In the genomic region with DNA sequence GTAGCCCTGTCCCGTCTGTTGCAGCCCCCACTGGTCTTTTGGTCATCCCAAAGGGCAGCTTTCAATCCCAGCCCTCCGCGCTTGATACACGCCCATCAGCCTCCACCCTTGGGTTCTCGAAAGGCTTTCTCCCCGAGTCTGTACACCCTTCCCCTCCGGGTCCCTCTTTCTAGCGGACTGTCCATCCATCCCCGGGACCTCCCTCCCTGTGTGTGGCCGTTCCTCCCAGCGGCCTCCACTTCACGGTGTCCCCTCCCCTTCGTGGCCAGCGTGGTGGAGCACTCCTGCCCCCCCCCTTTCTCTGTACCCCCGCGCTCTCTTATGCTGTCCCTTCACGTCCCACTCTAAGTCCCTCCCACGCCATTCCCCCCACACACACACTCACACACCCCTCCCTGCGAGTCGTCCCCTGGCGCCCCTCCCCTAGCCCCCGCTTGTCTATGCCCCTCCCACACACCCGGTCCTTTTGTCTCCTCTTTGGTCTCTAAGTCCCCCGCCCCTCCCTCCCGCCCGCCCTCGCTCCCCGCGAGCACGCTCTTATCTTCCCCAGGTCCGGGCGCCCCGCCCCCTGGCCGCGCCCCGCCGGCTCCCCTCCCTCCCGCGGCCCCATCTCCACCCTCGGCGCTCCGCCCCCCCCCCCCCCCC, we compare ENCODE assay signal across 8 mouse cellular contexts. TPM values are rescaled to one million over a fixed set of nuclear protein-coding genes. Genes with fewer than 3 reads are reported as not detected.
DNase-seq lines count a peak whose midpoint lies in the region; ATAC-seq and TF ChIP-seq lines count a peak whose summit lies in the region.

No protein-coding gene starts in this region.

- H3K27me3 ChIP-seq in embryonic facial prominence, embryonic 11.5 days (ENCODE audit: control insufficient read depth, insufficient read depth, low read length): no peaks in the 10 kb centered on the region; the same call in 1 of the 2 replicates
- H3K27me3 ChIP-seq in liver, embryonic 11.5 days (replicated peaks; ENCODE audit: control insufficient read depth, insufficient read depth, low read length): peaks cover 12% of the 10 kb centered on the region
- H3K27me3 ChIP-seq in myocyte (ENCODE audit: control insufficient read depth, insufficient read depth, insufficient read length): no peaks in the 10 kb centered on the region
- no peaks in the 10 kb centered on the region for H3K27me3 ChIP-seq in stomach, embryonic 16.5 days (ENCODE audit: control insufficient read depth, insufficient read depth, low read length)

- no peaks in the 10 kb centered on the region for H3K9me3 ChIP-seq in embryonic facial prominence, embryonic 11.5 days (replicated peaks; ENCODE audit: control insufficient read depth, low read length)
- H3K9me3 ChIP-seq in liver, embryonic 11.5 days (ENCODE audit: control insufficient read depth, low read length): no peaks in the 10 kb centered on the region
- no peaks in the 10 kb centered on the region for H3K9me3 ChIP-seq in stomach, embryonic 16.5 days (replicated peaks; ENCODE audit: control insufficient read depth, low read length)

- peak overlapping the region; percentile 29 for H3ac ChIP-seq in myocyte (ENCODE audit: control insufficient read depth, insufficient read length)

- no peaks in the 10 kb centered on the region for H3K36me3 ChIP-seq in embryonic facial prominence, embryonic 11.5 days (replicated peaks; ENCODE audit: control insufficient read depth, insufficient read depth, low read depth, low read length)
- peaks cover 5% of the 10 kb centered on the region for H3K36me3 ChIP-seq in liver, embryonic 11.5 days (ENCODE audit: control insufficient read depth, insufficient read depth, low read length)
- peaks cover 3% of the 10 kb centered on the region for H3K36me3 ChIP-seq in myocyte (ENCODE audit: control insufficient read depth, insufficient read depth)
- H3K36me3 ChIP-seq in stomach, embryonic 16.5 days (ENCODE audit: control insufficient read depth, insufficient read depth, low read length): no peaks in the 10 kb centered on the region

- DNase-seq in B cell, adult 2 months: peak; percentile 58 to 71
- peak; percentile 83 to 88 for DNase-seq in adrenal gland, postnatal 36 days
- DNase-seq in embryonic facial prominence, embryonic 11.5 days (ENCODE audit: low spot score): peak; percentile 88
- DNase-seq in heart, adult 11 months: peak; percentile 99
- DNase-seq in kidney, adult 18-20 months: peak; percentile 55
- DNase-seq in liver, embryonic 11.5 days (ENCODE audit: low spot score): peak; percentile 73

- H3K4me1 ChIP-seq in embryonic facial prominence, embryonic 11.5 days (ENCODE audit: control insufficient read depth, insufficient read depth, low read length): no peaks in the 10 kb centered on the region
- no peaks in the 10 kb centered on the region; the same call in 1 of the 2 replicates for H3K4me1 ChIP-seq in liver, embryonic 11.5 days (replicated peaks; ENCODE audit: control insufficient read depth, insufficient read depth, low read length)
- H3K4me1 ChIP-seq in stomach, embryonic 16.5 days (ENCODE audit: control insufficient read depth, insufficient read depth, low read length): peaks cover 3% of the 10 kb centered on the region; the same call in 1 of the 2 replicates

- H3K4me3 ChIP-seq in embryonic facial prominence, embryonic 11.5 days (ENCODE audit: low read depth, low read length): peak overlapping the region; percentile 42
- peak overlapping the region; percentile 49 for H3K4me3 ChIP-seq in liver, embryonic 11.5 days (ENCODE audit: low read depth, low read length)
- H3K4me3 ChIP-seq in myocyte: peak overlapping the region; percentile 47
- H3K4me3 ChIP-seq in stomach, embryonic 16.5 days (replicated peaks; ENCODE audit: low read length): peak overlapping the region; percentile 53

- peak; percentile 88 for ATAC-seq in embryonic facial prominence, embryonic 11.5 days (replicated peaks; ENCODE audit: insufficient number of reproducible peaks, low FRiP score, low TSS enrichment, low read depth)
- ATAC-seq in liver, embryonic 11.5 days (replicated peaks; ENCODE audit: low FRiP score): peak; percentile 80
- peak; percentile 89 for ATAC-seq in stomach, embryonic 16.5 days (ENCODE audit: insufficient read depth, low FRiP score)

- H3K79me2 ChIP-seq in myocyte (ENCODE audit: control insufficient read depth, insufficient read depth): no peaks in the 10 kb centered on the region

- H3K9ac ChIP-seq in embryonic facial prominence, embryonic 11.5 days (replicated peaks; ENCODE audit: low read length): peak overlapping the region; percentile 65
- H3K9ac ChIP-seq in liver, embryonic 11.5 days (ENCODE audit: low read depth, low read length): peak overlapping the region; percentile 68
- H3K9ac ChIP-seq in stomach, embryonic 16.5 days (ENCODE audit: low read length): peak overlapping the region; percentile 77

- H3K4me2 ChIP-seq in embryonic facial prominence, embryonic 11.5 days (ENCODE audit: low read depth, low read length): peak overlapping the region; percentile 55
- H3K4me2 ChIP-seq in liver, embryonic 11.5 days: peak overlapping the region; percentile 67
- peak overlapping the region; percentile 82 for H3K4me2 ChIP-seq in myocyte (ENCODE audit: low read depth)
- peak overlapping the region; percentile 56 for H3K4me2 ChIP-seq in stomach, embryonic 16.5 days (ENCODE audit: low read depth, low read length)

- peak overlapping the region; percentile 87 for H3K27ac ChIP-seq in embryonic facial prominence, embryonic 11.5 days (replicated peaks; ENCODE audit: low read depth, low read length)
- peak overlapping the region; percentile 95 for H3K27ac ChIP-seq in liver, embryonic 11.5 days (ENCODE audit: low read depth, low read length)
- H3K27ac ChIP-seq in stomach, embryonic 16.5 days (ENCODE audit: low read length): peak overlapping the region; percentile 95

- TF ChIP-seq POLR2A in myocyte (IDR thresholded peaks at IDR 0.05; ENCODE audit: insufficient read length, low read depth): peak; percentile 51

- WGBS in embryonic facial prominence, embryonic 11.5 days: 16% methylated on average over 21 of the region's 42 CpGs
- 6% methylated on average over 33 of the region's 42 CpGs for WGBS in liver, embryonic 11.5 days
- 12% methylated on average over 23 of the region's 42 CpGs for WGBS in stomach, embryonic 16.5 days

TF ChIP-seq in myocyte, 11 proteins besides CTCF, POLR2A, EP300 and RAD21:
- TF ChIP-seq POLR2AphosphoS2 (IDR thresholded peaks at IDR 0.05; ENCODE audit: insufficient read length, low read depth): peak; percentile 29
- no peak for TF ChIP-seq USF1 (IDR thresholded peaks at IDR 0.05; ENCODE audit: low read depth)
TF ChIP-seq in myocyte: peak in this region for 1.

RNA-seq across cellular contexts. Expression of a gene that starts 28.5 kb away (rescaled TPM):
- total RNA-seq in adrenal gland, postnatal 36 days (2021): 10 to 100 TPM; 15.4 to 17.3 TPM
- 23.8 and 27.5 TPM in 2 replicates for polyA plus RNA-seq in embryonic facial prominence, embryonic 11.5 days (2014; fragmentation: Nextera tagmentation; extraction: Ambion mirVana)
- 31.3 and 36.0 TPM in 2 replicates for polyA plus RNA-seq in liver, embryonic 11.5 days (2014; fragmentation: Nextera tagmentation; extraction: Ambion mirVana)
- 12.2 TPM for polyA plus RNA-seq in myocyte (2012; fragmentation: generic; extraction: Trizol)
- polyA plus RNA-seq in stomach, embryonic 16.5 days (2015; fragmentation: Nextera tagmentation; extraction: Ambion mirVana): 15.2 and 17.0 TPM in 2 replicates

RNA-seq across cellular contexts. Expression of a gene that starts 56.0 kb away (rescaled TPM):
- total RNA-seq in adrenal gland, postnatal 36 days (2021): 10 to 100 TPM in 1 of 2 experiments, 1 to 10 TPM in 1; 9.8 to 11.2 TPM
- polyA plus RNA-seq in embryonic facial prominence, embryonic 11.5 days (2014; fragmentation: Nextera tagmentation; extraction: Ambion mirVana): 3.2 and 5.0 TPM in 2 replicates
- 5.4 and 7.3 TPM in 2 replicates for polyA plus RNA-seq in liver, embryonic 11.5 days (2014; fragmentation: Nextera tagmentation; extraction: Ambion mirVana)
- polyA plus RNA-seq in myocyte (2012; fragmentation: generic; extraction: Trizol): 4.5 TPM
- polyA plus RNA-seq in stomach, embryonic 16.5 days (2015; fragmentation: Nextera tagmentation; extraction: Ambion mirVana): 5.2 TPM in 2 replicates

Comparison
In these comparisons a context has a peak if more than half of its experiments do, and no peak if none do; other contexts are left out.
1. Peak in every context shown above with its lines: DNase-seq, ATAC-seq, H3K4me3 ChIP-seq and H3K27ac ChIP-seq.